Mouse (Mus musculus) hindbrain, embryonic 16.5 days (tissue): ENCODE measurements around the gene Cfap20. TPM values are rescaled to one million over a fixed set of nuclear protein-coding genes. Genes with fewer than 3 reads are reported as not detected.
"Not testable (repeated sequence)": the region's sequence is repeated elsewhere in the genome, so short reads cannot be mapped to it uniquely, and the experiment has no call there.

Source experiments
- ATAC-seq: fragments of 200-750 bp; cut with Nextera tagmentation; 2 replicates; pipeline ENCODE4 v1.8.0; 2017; ENCODE audit warnings: moderate TSS enrichment, moderate library complexity
- H3K27ac ChIP-seq: fragments of 300-500 bp; sonication (generic); 2 replicates; pipeline ENCODE4 v1.5.1; 2014; ENCODE audit warnings: low read depth, mild to moderate bottlenecking, control low read depth, low read length, moderate library complexity
- H3K27me3 ChIP-seq: fragments of 300-500 bp; sonication (generic); replicated peaks from 2 replicates; pipeline ENCODE4 v1.6.1; 2014; ENCODE audit warnings: low read length; ENCODE audit not compliant: control insufficient read depth, insufficient read depth
- H3K36me3 ChIP-seq: fragments of 300-500 bp; sonication (generic); 2 replicates; pipeline ENCODE4 v1.6.1; 2014; ENCODE audit warnings: mild to moderate bottlenecking, low read length, moderate library complexity, mixed read lengths; ENCODE audit not compliant: control insufficient read depth, insufficient read depth
- H3K4me1 ChIP-seq: fragments of 300-500 bp; sonication (generic); 2 replicates; pipeline ENCODE4 v1.6.1; 2014; ENCODE audit warnings: low read depth, low read length; ENCODE audit not compliant: control insufficient read depth, insufficient read depth
- H3K4me2 ChIP-seq: fragments of 300-500 bp; sonication (generic); 2 replicates; pipeline ENCODE4 v1.6.1; 2014; ENCODE audit warnings: mild to moderate bottlenecking, low read length, control low read depth, moderate library complexity
- H3K4me3 ChIP-seq: fragments of 300-500 bp; sonication (generic); 2 replicates; pipeline ENCODE4 v1.5.1; 2014; ENCODE audit warnings: mild to moderate bottlenecking, low read length, control low read depth, moderate library complexity
- H3K9ac ChIP-seq: fragments of 300-500 bp; sonication (generic); 2 replicates; pipeline ENCODE4 v1.6.1; 2014; ENCODE audit warnings: low read depth, mild to moderate bottlenecking, control low read depth, low read length, moderate library complexity
- H3K9me3 ChIP-seq: fragments of 300-500 bp; sonication (generic); 2 replicates; pipeline ENCODE4 v1.6.1; 2014; ENCODE audit warnings: mild to moderate bottlenecking, low read length, moderate library complexity; ENCODE audit not compliant: control insufficient read depth
- WGBS: fragments of 180-500 bp; shearing (Covaris S2); extraction: QIAGEN DNeasy Blood & Tissue Kit; methylation state at CpG from one replicate; pipeline ENCODE4 v1.1.7; 2014; 5-methylcytosine and 5-hydroxymethylcytosine counted together
- polyA plus RNA-seq: library from polyadenylated mRNA; unstranded; fragments of >200 nt; fragmentation: Nextera tagmentation; extraction: Ambion mirVana; gene quantifications from 2 replicates; pipeline ENCODE4 v1.2.1, GENCODE M21; 2015

Cfap20 gene
- polyA plus RNA-seq, 1 experiment from 2014 or later = 124 TPM

DNA sequence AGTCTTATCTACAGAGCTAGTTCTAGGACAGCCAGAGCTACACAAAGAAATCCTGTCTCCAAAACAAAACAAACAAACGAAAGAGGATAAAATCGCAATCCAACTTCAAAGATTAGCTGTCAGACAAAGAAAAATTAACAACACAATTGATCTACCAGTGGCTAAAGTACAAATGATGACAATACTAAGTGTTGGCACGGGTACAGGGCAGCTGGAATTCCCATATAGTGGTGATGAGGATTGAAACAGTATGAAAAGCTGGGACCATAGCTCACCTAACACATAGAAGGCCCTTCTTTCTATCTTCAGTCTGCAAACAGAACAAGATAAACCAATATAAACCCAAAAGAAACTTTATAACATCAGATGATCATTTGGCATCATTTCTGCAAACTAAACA lies 53.1 kb downstream of the Cfap20 start:
- no peaks in the 10 kb centered on the region for H3K9me3 ChIP-seq
- H3K4me3 ChIP-seq = no peak overlapping the region
- no peaks in the 10 kb centered on the region for H3K27me3 ChIP-seq
- no peaks in the 10 kb centered on the region for H3K36me3 ChIP-seq
- H3K4me2 ChIP-seq = no peak overlapping the region
- no peak overlapping the region for H3K9ac ChIP-seq
- no peak for ATAC-seq
- WGBS = 78% methylated on average over 3 of the region's 3 CpGs
- no peaks in the 10 kb centered on the region for H3K4me1 ChIP-seq
- no peak overlapping the region for H3K27ac ChIP-seq

DNA sequence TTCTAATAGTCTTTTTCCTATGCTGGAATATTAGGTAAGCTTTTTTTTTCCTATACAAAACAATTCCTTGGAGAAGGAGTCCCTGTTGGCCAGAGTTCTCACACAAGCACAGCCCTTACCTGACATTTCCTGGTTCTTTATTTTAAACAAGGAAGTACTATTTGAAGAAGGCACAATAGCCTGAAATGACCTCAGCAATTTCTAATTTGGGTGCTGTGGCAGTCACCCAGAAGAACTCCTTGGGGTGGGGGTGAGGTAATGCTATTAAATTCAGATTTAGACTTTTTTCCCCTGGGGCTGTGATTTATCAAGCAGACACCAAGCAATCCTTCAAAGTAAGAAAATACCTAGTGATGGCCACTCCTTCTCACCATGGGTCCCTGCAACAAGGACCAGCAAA lies 53.7 kb downstream of the Cfap20 start:
- no peak overlapping the region for H3K4me3 ChIP-seq
- H3K36me3 ChIP-seq = no peaks in the 10 kb centered on the region
- H3K27ac ChIP-seq = no peak overlapping the region
- H3K4me2 ChIP-seq = no peak overlapping the region
- H3K4me1 ChIP-seq = no peaks in the 10 kb centered on the region
- no peak for ATAC-seq
- H3K9me3 ChIP-seq = no peaks in the 10 kb centered on the region
- no peaks in the 10 kb centered on the region for H3K27me3 ChIP-seq
- H3K9ac ChIP-seq = no peak overlapping the region

DNA sequence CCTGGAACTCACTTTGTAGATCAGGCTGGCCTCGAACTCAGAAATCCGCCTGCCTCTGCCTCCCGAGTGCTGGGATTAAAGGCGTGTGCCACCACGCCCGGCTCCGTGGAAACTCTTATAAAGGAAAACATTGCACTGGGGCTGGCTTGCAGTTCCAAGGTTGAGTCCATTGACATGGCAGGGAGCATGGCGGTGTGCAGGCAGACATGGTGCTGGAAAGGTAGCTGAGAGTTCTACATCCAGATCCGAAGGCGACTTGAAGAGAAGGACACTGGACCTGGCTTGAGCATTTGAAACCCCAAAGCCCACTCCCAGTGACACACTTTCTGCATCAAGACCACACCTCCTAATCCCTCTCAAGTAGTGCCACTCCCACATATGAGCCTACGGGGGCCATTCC lies 55.7 kb downstream of the Cfap20 start:
- not testable (repeated sequence) for H3K27me3 ChIP-seq, H3K4me3 ChIP-seq, H3K4me1 ChIP-seq, ATAC-seq, H3K9me3 ChIP-seq, H3K27ac ChIP-seq, H3K9ac ChIP-seq, H3K36me3 ChIP-seq, H3K4me2 ChIP-seq
- WGBS = over 99% methylated on average over 11 of the region's 11 CpGs

DNA sequence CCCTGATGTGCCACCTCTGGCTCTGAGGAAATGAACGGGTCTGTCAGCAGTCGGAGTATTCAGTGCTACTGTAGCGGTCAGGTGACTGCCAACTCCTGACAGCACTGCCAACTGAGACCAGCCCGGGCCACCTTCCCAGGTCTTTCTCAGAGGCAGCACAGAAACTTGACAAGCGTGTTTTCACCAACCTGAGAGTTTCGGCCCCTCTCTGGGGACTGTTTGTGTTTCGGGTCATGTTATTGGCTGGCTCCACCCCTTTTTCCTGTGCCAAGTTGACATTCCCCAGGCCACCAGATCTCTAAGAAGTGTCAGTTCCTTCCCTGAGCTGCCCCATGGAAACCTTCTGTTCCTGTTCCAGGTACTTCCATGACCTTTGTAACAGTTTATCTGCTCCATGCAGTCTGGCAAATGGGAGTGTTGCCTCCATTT lies 56.8 kb downstream of the Cfap20 start:
- Histone ChIP-seq H3K36me3 (no peaks in the 10 kb centered on the region; the same call in 1 of the 2 replicates), H3K4me2 (no peak overlapping the region), H3K9ac (no peak overlapping the region), H3K27me3 (no peaks in the 10 kb centered on the region), H3K9me3 (no peaks in the 10 kb centered on the region), H3K4me1 (no peaks in the 10 kb centered on the region), H3K4me3 (no peak overlapping the region), H3K27ac (no peak overlapping the region)
- ATAC-seq = no peak
- 54% methylated on average over 7 of the region's 7 CpGs for WGBS

DNA sequence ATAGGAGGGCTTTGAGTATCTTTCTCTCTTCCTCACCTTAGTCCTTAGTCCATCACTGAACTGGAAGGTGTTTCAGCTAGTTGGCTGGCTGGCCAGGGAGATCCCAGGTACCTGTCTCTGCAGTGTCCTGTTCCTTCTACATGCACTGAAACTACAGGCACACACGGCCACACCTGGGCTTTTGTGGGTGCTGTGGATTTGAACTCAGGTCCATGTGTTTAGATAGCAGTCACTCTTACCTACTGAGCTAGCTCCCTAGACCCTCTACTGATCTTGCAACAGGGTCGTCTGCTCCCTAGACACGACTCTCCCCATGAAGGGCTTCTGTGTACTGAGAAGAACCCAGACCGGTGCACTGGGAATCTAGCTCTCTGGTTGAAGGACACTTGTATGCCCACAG lies 57.6 kb downstream of the Cfap20 start:
- Histone ChIP-seq H3K4me3 (no peak overlapping the region), H3K4me1 (no peaks in the 10 kb centered on the region), H3K36me3 (peaks cover 6% of the 10 kb centered on the region), H3K27ac (no peak overlapping the region), H3K4me2 (no peak overlapping the region), H3K9me3 (no peaks in the 10 kb centered on the region), H3K27me3 (no peaks in the 10 kb centered on the region), H3K9ac (no peak overlapping the region)
- ATAC-seq = no peak
- WGBS = 85% methylated on average over 4 of the region's 4 CpGs

DNA sequence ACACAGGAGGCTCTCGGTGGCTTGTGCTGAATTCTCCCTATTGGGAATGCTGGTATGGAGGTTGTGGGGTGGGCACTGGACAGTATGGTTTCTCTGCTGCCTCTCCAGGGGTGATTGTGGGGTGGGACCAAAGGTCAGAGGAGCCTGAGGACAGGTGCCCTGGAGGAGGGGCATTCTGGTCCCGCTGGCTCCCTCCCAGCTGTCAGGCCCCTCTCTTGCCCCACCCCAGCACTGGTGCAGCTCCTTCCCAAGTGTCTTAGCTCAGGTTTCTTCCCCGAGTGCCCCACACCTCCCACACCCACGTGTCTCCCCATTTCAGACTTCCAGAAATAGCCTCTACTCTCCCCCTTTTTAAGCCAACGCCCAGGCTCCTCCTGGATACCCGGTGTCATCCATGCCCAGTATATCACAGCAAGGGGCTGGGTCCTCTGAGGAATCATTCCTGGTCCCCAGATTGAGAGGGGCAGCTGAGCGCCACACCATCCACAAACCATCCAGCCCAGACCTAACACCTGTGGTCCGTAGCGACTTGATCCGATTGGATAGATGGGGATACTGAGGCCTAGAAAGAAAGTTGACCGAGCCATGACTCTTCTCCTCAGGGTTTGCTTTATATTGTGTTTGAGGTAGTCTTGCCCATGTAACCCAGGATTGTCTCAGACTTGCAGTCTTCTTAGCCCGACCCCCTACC lies 58.2 kb downstream of the Cfap20 start:
- WGBS = 87% methylated on average over 11 of the region's 12 CpGs

DNA sequence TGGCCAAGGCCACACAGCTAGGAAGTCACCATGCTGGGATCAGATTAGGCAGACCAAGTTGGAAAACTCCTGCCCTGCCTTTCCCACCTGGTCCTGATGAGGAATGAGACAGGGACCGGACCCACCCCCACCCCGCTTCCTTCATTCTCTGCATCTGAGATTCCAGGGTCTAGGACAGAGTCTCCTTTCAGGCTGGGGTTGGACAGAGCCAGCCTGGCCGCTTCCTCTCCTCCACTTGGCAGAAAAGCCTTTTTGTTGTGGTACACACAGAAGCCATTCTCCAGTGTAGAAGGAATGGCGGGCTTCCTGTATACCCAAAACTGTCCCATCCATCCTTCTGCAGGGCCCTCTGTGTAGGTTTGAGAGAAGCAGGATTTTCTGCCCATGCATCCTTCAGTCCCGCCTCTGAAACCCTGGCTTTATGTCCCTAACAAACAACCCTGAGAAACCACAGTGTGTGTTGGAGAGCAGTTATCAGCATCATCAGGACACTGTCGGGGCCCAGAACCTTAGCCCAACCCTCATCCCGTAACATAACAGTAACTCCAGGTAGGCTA lies 59.2 kb downstream of the Cfap20 start:
- Histone ChIP-seq H3K4me3 (no peak overlapping the region), H3K27me3 (no peaks in the 10 kb centered on the region), H3K4me1 (no peaks in the 10 kb centered on the region), H3K27ac (no peak overlapping the region), H3K9me3 (no peaks in the 10 kb centered on the region), H3K36me3 (peaks cover 11% of the 10 kb centered on the region), H3K4me2 (no peak overlapping the region), H3K9ac (no peak overlapping the region)
- peak; percentile 63; the same call in 1 of the 2 replicates for ATAC-seq
- WGBS = 85% methylated on average over 7 of the region's 7 CpGs

More for the DNA sequence above, 58.2 kb downstream of the Cfap20 start:
- H3K4me1 ChIP-seq = no peaks in the 10 kb centered on the region
- no peaks in the 10 kb centered on the region for H3K27me3 ChIP-seq
- H3K9me3 ChIP-seq = no peaks in the 10 kb centered on the region
- no peak for ATAC-seq
- no peak overlapping the region for H3K4me3 ChIP-seq
- H3K27ac ChIP-seq = no peak overlapping the region
- H3K36me3 ChIP-seq = peaks cover 8% of the 10 kb centered on the region
- no peak overlapping the region for H3K4me2 ChIP-seq
- no peak overlapping the region for H3K9ac ChIP-seq

DNA sequence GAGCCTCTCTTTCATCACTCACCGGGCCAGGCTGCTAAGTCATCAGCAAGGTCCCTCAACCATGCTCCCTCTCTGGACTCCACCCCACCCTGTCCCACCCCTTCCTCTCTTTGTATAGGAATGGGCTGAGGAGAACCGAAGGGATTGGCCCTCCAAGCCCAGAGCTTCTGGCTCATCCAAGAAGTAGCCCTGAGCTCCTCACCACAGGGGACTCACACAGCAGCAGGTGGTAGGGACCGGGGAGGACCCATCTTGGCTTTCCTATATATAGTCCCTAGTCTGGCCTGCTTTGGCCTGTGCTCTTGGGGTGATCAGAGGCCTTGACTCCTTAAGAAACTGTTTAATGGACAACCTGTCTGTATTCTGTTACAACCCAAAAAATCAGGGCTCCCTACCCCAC lies 60.2 kb downstream of the Cfap20 start:
- ATAC-seq = no peak
- 79% methylated on average over 3 of the region's 3 CpGs for WGBS
- Histone ChIP-seq H3K4me1 (no peaks in the 10 kb centered on the region), H3K36me3 (peaks cover 12% of the 10 kb centered on the region), H3K27me3 (no peaks in the 10 kb centered on the region), H3K9ac (no peak overlapping the region), H3K4me2 (no peak overlapping the region), H3K4me3 (no peak overlapping the region), H3K9me3 (no peaks in the 10 kb centered on the region), H3K27ac (no peak overlapping the region)

DNA sequence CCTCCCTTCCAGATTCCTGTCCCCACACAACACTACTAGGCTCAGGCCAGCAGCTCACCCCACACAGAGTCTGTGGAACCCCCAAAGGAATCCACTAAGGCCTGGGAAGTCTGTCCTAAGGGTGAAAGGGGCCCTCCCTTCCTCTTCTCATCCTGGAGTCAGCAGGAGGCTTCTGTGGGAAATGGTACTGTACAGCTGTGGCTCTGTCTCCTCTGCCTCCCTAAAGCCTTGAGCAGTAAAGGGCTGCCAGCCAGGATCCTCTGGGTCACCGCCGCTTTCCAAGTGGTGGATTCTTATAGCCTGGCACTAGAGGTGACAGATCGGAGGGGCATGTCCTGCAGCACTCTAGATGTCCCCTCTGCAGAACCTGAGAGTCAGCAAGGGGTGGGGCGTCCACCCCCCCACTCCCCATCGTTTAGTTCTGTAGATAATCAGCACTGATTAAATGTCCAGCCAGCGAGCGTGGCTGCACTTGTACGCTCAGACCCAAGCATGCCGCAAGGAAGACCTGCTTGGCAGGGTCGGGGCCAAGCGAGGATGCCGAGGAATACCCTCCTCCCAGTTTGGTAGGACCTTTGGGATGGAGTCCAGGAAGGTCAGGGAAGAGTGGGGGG lies 61.2 kb downstream of the Cfap20 start:
- no peaks in the 10 kb centered on the region for H3K4me1 ChIP-seq
- no peak for ATAC-seq
- H3K27me3 ChIP-seq = no peaks in the 10 kb centered on the region
- H3K9ac ChIP-seq = no peak overlapping the region
- H3K4me2 ChIP-seq = no peak overlapping the region
- H3K9me3 ChIP-seq = no peaks in the 10 kb centered on the region
- 77% methylated on average over 12 of the region's 12 CpGs for WGBS
- H3K4me3 ChIP-seq = no peak overlapping the region
- H3K27ac ChIP-seq = no peak overlapping the region
- peaks cover 14% of the 10 kb centered on the region for H3K36me3 ChIP-seq
